Mouse (Mus musculus) bone marrow macrophage, adult 2 months (primary cell): ENCODE measurements around the gene Pfkm.

Experiments used
- CTCF ChIP-seq: IDR thresholded peaks from 2 replicates; pipeline ENCODE4 v1.5.1; 2012; ENCODE audit warnings: low read depth, mild to moderate bottlenecking, low read length, moderate library complexity
- POLR2A ChIP-seq: IDR thresholded peaks from 2 replicates; pipeline ENCODE4 v1.6.1; 2012; ENCODE audit warnings: mild to moderate bottlenecking, low read depth, low read length, borderline replicate concordance

DNA sequence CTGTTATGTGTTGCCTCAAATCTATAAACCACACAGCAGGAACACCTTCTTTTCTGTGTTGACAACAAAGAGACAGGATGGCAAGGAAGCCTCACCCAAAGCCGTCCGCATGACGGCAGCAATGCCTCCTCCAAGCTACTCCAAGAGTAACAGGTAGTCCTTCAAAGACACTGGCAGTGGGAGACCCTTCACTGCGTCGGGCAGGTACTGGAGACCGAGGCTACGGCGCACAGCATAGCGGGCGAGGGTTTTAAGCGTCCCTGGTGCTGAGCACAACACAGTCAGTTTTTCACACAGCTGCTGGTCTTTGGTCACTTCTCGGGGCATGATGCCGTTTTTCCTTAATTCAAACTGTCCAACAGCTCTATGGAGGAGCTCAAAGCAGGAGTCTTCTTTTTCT lies 43.3 kb downstream of the Pfkm start:
- TF ChIP-seq CTCF (no peak), POLR2A (no peak)
